Mouse (Mus musculus): ENCODE measurements around the gene Cracr2b. TPM values are rescaled to one million over a fixed set of nuclear protein-coding genes. Genes with fewer than 3 reads are reported as not detected.

Cracr2b gene
- total and polyA plus RNA-seq, 2 experiments, result 3.7 to 8.7 TPM

DNA sequence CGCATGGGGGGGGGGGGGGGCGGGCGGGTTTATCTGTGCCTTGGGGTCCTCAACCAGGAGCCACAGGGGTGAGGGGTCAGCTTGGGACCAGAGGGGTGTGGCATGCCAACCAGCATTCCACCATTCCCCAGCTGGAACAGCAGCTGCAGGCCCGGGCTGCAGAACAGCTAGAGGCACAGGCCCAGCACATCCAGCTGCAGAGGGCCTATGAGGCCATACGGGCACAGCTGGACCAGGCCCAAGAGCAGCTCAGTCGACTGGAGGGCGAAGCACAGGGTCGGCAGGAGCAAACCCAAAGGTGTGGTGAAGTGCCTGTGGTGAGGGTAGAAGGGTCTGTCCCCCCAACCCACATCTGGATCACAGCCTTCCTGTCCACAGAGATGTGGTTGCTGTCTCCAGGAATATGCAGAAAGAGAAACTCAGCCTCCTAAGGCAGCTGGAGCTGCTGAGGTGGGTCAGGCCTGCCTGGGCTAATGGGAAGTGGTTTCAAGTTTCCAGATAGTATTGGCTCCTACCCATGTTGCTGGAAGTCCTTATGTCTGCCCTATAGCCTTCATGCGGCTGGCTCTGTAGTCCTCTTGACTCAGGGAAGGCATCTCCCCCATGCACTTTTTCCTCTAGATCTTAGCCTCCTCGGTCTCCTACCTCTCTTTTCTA is 4.6 kb downstream of the Cracr2b start:
- Histone ChIP-seq H3K27ac (replicated peaks; ENCODE audit: insufficient read depth, low read depth, low read length) (no peak overlapping the region), H3K4me3 (ENCODE audit: insufficient read depth, low read depth, low read length) (no peak overlapping the region), H3K79me2 (ENCODE audit: control insufficient read depth, insufficient read depth, low read length) (0 out of 2 replicates have a peak, but pooled peaks cover 6% of the 10 kb centered on the region), H3K36me3 (ENCODE audit: control insufficient read depth, insufficient read depth, low read length) (peaks cover under 1% of the 10 kb centered on the region; the same call in 1 of the 2 replicates), H3K4me1 (ENCODE audit: control insufficient read depth, insufficient read depth, low read length) (peaks cover 18% of the 10 kb centered on the region), H3K9ac (ENCODE audit: low read depth, low read length) (peak overlapping the region; percentile 13; the same call in 1 of the 2 replicates), H3K27me3 (ENCODE audit: control insufficient read depth, insufficient read depth, low read length) (no peaks in the 10 kb centered on the region)
- WGBS, result 57% methylated on average over 10 of the region's 10 CpGs
- no peak for TF ChIP-seq CTCF (IDR thresholded peaks at IDR 0.05; ENCODE audit: low read depth, low read length)
- no peak for TF ChIP-seq POLR2A (IDR thresholded peaks at IDR 0.05; ENCODE audit: extremely low read depth, insufficient read depth, low read length)
- DNase-seq (ENCODE audit: extremely low read depth, low read depth, low spot score), result no peak

DNA sequence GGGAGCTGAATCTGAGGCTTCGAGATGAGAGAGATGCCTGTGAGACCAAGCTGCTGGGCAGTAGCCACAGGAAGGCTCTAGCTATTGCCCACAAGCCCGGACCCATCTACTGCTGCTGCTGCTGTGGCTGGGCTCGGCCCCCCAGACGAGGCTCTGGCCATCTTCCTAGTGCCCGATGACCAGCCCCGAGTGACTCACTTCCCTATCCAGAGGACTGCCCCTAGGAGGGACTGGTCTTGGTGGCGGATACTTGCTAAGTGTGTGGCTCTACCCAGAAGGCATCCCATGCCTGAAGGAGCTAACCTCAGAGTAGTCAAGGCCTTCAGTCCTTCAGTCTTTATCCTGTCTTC is 5.1 kb downstream of the Cracr2b start:
- Histone ChIP-seq H3K27me3 (ENCODE audit: control insufficient read depth, insufficient read depth, low read length) (no peaks in the 10 kb centered on the region), H3K36me3 (ENCODE audit: control insufficient read depth, insufficient read depth, low read length) (peaks cover 2% of the 10 kb centered on the region; the same call in 1 of the 2 replicates), H3K4me1 (ENCODE audit: control insufficient read depth, insufficient read depth, low read length) (peaks cover 18% of the 10 kb centered on the region), H3K79me2 (ENCODE audit: control insufficient read depth, insufficient read depth, low read length) (0 out of 2 replicates have a peak, but pooled peaks cover 6% of the 10 kb centered on the region), H3K27ac (replicated peaks; ENCODE audit: insufficient read depth, low read depth, low read length) (no peak overlapping the region), H3K9ac (ENCODE audit: low read depth, low read length) (no peak overlapping the region), H3K4me3 (ENCODE audit: insufficient read depth, low read depth, low read length) (no peak overlapping the region)
- no peak for TF ChIP-seq CTCF (IDR thresholded peaks at IDR 0.05; ENCODE audit: low read depth, low read length)
- no peak for TF ChIP-seq POLR2A (IDR thresholded peaks at IDR 0.05; ENCODE audit: extremely low read depth, insufficient read depth, low read length)
- 77% methylated on average over 7 of the region's 7 CpGs for WGBS
- DNase-seq (ENCODE audit: extremely low read depth, low read depth, low spot score), result no peak

DNA sequence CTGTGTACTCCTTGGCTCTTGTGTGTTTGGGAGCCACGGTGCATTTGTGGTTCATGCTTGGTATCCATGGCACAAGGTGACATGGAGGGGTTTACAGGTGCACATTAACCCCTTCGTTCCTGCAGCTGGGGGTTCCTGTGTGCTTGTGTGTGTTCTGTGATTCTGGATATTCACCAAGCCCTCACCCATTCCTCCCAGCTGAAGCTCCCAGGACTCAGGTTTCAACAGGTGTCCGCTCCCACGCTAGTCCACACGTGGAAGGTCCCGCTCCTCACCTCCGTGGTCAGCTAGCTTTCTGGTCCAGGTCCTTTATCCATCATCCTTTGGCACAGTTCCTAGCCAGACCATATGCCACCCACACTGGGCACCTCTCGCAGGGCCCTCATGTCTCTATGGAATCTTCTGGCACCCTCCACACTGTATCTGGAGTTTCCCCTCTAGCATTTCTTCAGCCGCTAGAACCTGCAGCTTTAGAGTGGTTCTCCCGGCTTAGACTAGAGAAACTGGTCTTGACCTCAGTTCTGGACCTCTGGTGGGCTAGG is 5.8 kb downstream of the Cracr2b start:
- DNase-seq (ENCODE audit: extremely low read depth, low read depth, low spot score), result no peak
- 68% methylated on average over 10 of the region's 10 CpGs for WGBS
- Histone ChIP-seq H3K27me3 (ENCODE audit: control insufficient read depth, insufficient read depth, low read length) (no peaks in the 10 kb centered on the region), H3K4me3 (ENCODE audit: insufficient read depth, low read depth, low read length) (no peak overlapping the region), H3K36me3 (ENCODE audit: control insufficient read depth, insufficient read depth, low read length) (peaks cover 3% of the 10 kb centered on the region; the same call in 1 of the 2 replicates), H3K79me2 (ENCODE audit: control insufficient read depth, insufficient read depth, low read length) (0 out of 2 replicates have a peak, but pooled peaks cover 6% of the 10 kb centered on the region), H3K4me1 (ENCODE audit: control insufficient read depth, insufficient read depth, low read length) (peaks cover 18% of the 10 kb centered on the region), H3K9ac (ENCODE audit: low read depth, low read length) (peak overlapping the region; percentile 25), H3K27ac (replicated peaks; ENCODE audit: insufficient read depth, low read depth, low read length) (0 out of 2 replicates have a peak overlapping the region, but pooled peaks have one; percentile 1)
- TF ChIP-seq POLR2A (IDR thresholded peaks at IDR 0.05; ENCODE audit: extremely low read depth, insufficient read depth, low read length) (no peak), CTCF (IDR thresholded peaks at IDR 0.05; ENCODE audit: low read depth, low read length) (no peak)

DNA sequence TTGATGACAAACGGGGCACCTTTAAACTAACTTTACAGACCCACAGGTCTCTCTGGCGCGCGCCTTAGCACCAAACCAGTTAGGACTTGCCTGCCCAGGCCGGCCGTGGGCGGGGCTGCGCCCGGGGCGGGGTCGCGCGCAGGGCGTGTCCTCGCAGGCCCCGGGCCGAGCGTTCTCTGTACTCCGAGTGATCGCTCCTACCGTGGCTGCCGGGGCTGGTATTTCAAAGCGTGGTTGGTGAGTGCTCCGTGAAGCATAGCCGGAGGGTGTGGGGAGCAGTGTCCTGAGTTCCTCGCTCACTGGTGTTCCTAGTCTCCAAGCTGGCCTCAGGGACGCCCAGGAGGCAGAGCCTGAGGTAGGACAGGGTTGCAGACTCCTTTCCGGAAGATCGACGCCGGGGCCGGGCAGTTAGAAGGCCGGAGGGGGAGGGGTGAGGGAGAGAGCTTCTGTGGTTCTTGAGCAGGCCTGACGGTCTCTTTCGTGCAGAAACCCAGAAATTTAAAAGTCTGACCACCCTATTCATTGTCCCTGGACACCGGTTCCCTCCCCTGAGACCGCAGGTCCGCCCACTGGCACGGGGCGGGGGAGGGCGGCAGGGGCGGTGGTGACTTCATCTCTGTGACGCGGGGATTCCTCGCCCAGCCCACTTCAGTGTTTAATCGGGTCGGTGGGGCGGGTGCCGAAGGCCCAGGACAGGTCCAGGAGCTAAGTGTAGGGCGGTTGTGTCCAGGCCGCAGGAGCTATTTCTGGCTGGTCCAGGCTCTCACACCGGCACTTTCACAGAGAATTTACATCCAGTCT is 6.5 kb downstream of the Cracr2b start, which contains the start of gene Cd151:
TSS of gene Cd151 (plus strand) at position 163 of the 801 bp plus-strand sequence.
- peak within 1 kb of the TSS; percentile 76 for H3K9ac ChIP-seq (ENCODE audit: low read depth, low read length)
- WGBS, result under 1% methylated on average over 52 of the region's 52 CpGs
- H3K36me3 ChIP-seq (ENCODE audit: control insufficient read depth, insufficient read depth, low read length), result peaks cover 6% of the 10 kb centered on the region; the same call in 1 of the 2 replicates
- H3K4me3 ChIP-seq (ENCODE audit: insufficient read depth, low read depth, low read length), result peak within 1 kb of the TSS; percentile 74
- peak within 1 kb of the TSS; percentile 46 for H3K27ac ChIP-seq (replicated peaks; ENCODE audit: insufficient read depth, low read depth, low read length)
- 0 out of 2 replicates have a peak, but pooled peaks cover 6% of the 10 kb centered on the region for H3K79me2 ChIP-seq (ENCODE audit: control insufficient read depth, insufficient read depth, low read length)
- no peaks in the 10 kb centered on the region for H3K27me3 ChIP-seq (ENCODE audit: control insufficient read depth, insufficient read depth, low read length)
- H3K4me1 ChIP-seq (ENCODE audit: control insufficient read depth, insufficient read depth, low read length), result peaks cover 15% of the 10 kb centered on the region
- TF ChIP-seq POLR2A (IDR thresholded peaks at IDR 0.05; ENCODE audit: extremely low read depth, insufficient read depth, low read length) (peak; percentile 54), CTCF (IDR thresholded peaks at IDR 0.05; ENCODE audit: low read depth, low read length) (no peak)
- peak; percentile 64 for DNase-seq (ENCODE audit: extremely low read depth, low read depth, low spot score)

DNA sequence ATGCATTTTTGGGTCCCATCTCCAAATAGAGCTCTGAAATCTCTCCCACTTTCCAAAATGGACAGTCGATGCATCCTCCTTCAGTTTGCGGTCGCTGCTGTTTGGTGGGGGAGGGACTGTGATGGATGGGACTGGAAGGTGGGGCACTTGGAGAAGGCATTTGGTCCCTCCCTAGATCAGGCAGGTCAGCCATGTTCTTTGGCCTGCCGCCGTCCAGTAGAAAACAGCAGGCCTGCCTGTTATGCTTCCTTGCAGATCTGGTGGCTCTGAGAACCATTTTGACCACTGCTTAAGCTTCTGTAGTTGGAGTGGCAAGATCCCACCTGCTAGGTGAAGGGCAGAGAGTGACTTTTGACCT is 7.2 kb downstream of the Cracr2b start:
- H3K27me3 ChIP-seq (ENCODE audit: control insufficient read depth, insufficient read depth, low read length), result no peaks in the 10 kb centered on the region
- DNase-seq (ENCODE audit: extremely low read depth, low read depth, low spot score), result no peak
- peak overlapping the region; percentile 76 for H3K9ac ChIP-seq (ENCODE audit: low read depth, low read length)
- 44% methylated on average over 5 of the region's 5 CpGs for WGBS
- 0 out of 2 replicates have a peak, but pooled peaks cover 6% of the 10 kb centered on the region for H3K79me2 ChIP-seq (ENCODE audit: control insufficient read depth, insufficient read depth, low read length)
- H3K36me3 ChIP-seq (ENCODE audit: control insufficient read depth, insufficient read depth, low read length), result peaks cover 8% of the 10 kb centered on the region; the same call in 1 of the 2 replicates
- H3K4me1 ChIP-seq (ENCODE audit: control insufficient read depth, insufficient read depth, low read length), result peaks cover 15% of the 10 kb centered on the region
- H3K27ac ChIP-seq (replicated peaks; ENCODE audit: insufficient read depth, low read depth, low read length), result peak overlapping the region; percentile 46
- TF ChIP-seq CTCF (IDR thresholded peaks at IDR 0.05; ENCODE audit: low read depth, low read length), result no peak
- no peak for TF ChIP-seq POLR2A (IDR thresholded peaks at IDR 0.05; ENCODE audit: extremely low read depth, insufficient read depth, low read length)
- peak overlapping the region; percentile 18; the same call in 1 of the 2 replicates for H3K4me3 ChIP-seq (ENCODE audit: insufficient read depth, low read depth, low read length)
